Mouse (Mus musculus): ENCODE data around the gene Gprasp1. TPM values are rescaled to one million over a fixed set of nuclear protein-coding genes. Genes with fewer than 3 reads are reported as not detected.

The Gprasp1 gene
- polyA plus RNA-seq (2014; fragmentation: Illumina TruSeq; extraction: RNeasy Lipid Tissue Mini Kit (QIAGEN cat#74804); ENCODE audit: low replicate concordance) = 19.4 TPM

DNA sequence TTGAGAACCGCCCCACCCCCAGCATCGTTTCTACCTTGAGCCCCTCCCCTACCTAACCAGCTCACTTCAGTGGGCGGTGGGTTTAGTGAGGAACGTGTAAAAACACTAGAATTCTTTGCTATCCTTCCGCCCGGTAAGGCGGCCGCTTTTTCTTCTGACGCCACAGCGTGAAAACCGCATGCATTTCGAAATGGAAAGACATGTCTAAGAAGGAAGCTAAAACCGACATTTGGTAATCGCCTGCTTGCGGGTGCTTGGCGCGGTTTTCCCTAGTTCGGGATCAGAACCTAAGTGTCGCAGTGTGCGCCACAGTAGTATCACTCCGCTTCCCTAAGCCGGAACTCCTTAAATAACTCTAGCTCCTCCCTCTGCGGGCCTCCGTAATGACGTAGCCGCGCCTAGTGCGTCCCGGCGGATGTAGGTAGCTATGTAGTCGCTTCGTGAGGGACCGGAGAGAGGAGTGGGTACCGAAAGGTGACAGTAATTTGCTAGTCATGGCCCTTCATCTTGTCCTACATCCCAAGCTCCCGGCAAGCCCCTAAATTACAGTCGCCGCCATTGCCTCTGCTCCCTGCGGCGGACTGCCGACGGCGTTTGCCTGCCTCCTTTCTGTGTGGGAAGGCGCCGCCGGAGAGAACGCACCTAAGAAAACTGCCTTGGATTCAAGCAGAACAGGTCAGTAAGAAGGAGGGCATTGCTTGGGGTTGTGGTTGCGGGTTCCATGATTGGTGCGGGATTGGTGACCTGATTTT, at the start of gene Gprasp1, which contains the start of gene Armcx5:
Gene Gprasp1, plus strand, starts transcription at position 430 of the 752 bp plus-strand sequence.
Gene Armcx5, plus strand, starts transcription at position 430 of the 752 bp plus-strand sequence.

DNA sequence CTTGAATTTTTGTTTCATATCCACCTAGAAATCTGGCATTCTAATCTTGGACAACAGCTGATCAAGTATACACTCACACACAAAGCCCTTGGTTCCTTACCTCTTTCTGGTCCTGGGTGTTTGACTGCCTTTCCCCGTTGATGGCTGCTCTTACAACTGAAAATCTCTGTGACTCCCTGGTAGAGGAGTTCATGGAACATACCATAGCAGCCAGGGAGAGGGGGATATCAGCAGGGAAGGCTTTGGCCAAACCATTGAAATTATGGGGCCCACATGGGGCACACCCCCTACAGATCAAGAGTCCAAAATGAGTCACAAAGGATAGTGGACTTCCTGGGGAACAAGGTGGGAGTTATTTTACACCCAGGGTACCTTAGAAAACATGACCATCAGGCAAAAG, 48.9 kb upstream of the Gprasp1 start, which contains the start of gene Tcp11x2:
Gene Tcp11x2, minus strand, starts transcription at position 158 of the 400 bp plus-strand sequence.

DNA sequence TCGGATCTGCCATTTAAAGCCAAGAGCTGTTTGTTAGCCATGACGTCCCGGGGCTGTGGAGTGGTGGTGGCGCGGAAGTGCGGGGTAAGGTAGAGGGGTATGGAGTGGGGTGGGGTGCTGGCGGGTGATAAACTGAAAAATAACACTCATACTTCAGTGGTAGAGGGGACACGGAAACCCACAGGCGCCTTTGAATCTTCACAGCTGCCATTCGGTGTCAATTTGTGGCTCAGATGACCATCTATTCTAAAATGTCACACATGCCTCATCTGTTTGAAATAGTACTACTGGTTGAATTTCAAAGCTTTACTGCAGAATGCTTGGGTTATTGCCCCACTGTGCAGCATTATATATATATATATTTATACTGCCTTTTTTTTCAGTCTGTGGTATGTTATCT, 17.4 kb upstream of the Gprasp1 start, which contains the start of gene Tmsb15a:
Gene Tmsb15a, minus strand, starts transcription at position 101 of the 400 bp plus-strand sequence.

DNA sequence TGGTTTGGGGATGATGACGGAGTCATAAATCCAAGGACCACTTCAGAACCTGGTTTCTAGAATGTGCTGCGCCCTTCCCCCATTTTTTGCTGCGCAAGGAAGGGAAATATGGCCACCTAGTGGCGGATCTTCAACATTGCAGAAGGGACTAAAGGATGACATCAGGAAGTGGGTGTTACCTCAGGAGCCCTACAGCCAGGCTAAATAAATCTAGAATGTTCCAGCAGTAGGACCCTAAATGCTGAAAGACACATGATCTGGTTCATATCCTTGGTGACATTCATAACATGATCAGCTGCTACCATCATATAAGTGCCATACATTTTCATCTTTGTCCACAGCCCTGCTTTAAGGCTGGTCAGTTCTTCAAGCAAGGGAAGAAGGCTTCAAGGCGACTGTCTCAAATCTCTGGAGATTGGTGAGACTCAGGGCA, 54.7 kb downstream of the Gprasp1 start, which contains the start of gene Bhlhb9:
Gene Bhlhb9, plus strand, starts transcription at position 383 of the 433 bp plus-strand sequence.

DNA sequence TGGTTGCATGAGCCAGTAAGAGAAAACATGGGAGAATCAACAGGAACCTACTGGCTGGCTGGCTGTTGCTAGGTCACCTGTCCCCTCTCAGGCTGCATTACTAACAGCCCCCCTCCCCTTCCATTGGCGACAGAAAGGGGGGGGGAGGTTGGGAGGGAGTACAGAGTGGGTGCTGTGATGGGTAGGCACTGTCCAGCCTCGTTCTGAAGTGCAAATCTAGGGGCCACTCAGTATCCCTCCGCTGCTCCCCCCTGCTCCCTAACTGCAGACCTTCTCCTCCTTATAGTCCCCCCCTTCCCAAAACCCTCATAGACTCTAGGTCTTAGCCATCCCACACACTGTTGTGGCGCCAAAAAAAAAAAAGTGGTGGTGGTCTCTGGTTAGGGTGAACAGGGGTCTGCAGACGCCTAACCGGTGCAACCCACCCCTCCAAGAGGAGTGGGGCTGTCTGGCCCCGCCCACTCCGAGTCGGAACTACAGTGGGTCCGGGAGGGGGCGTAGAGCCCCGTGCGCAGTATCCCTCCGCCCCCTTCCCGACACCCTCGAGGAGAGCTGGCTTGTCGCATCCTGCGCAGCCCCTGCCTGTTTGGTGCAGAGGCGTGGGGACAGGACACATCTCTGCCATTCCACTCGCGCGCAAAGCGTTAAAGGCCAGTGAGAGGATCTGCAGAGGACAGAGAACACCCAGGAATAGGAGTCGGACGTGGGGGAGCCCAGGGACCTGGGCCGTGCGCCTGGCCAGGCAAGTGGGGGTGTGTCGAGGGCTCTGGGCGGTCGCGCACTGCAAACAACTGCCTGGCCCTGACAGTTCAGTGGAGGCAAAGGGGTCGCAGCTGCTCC, 96.2 kb downstream of the Gprasp1 start, which contains the start of gene Gprasp2:
Gene Gprasp2, plus strand, starts transcription at position 514 of the 840 bp plus-strand sequence.

Other genes starting within 250 kb of the Gprasp1 start
- not detected for gene AV320801, start 248.1 kb upstream of the Gprasp1 start, polyA plus RNA-seq (2014; fragmentation: Illumina TruSeq; extraction: RNeasy Lipid Tissue Mini Kit (QIAGEN cat#74804); ENCODE audit: low replicate concordance)
- 3.5 TPM for gene Nxf7, start 144.0 kb upstream of the Gprasp1 start, polyA plus RNA-seq (2014; fragmentation: Illumina TruSeq; extraction: RNeasy Lipid Tissue Mini Kit (QIAGEN cat#74804); ENCODE audit: low replicate concordance)
- not detected for gene Prame, start 115.0 kb upstream of the Gprasp1 start, polyA plus RNA-seq (2014; fragmentation: Illumina TruSeq; extraction: RNeasy Lipid Tissue Mini Kit (QIAGEN cat#74804); ENCODE audit: low replicate concordance)
- gene Tcp11x2, start 48.9 kb upstream of the Gprasp1 start, polyA plus RNA-seq (2014; fragmentation: Illumina TruSeq; extraction: RNeasy Lipid Tissue Mini Kit (QIAGEN cat#74804); ENCODE audit: low replicate concordance) = not detected
- not detected for gene Tmsb15a, start 17.5 kb upstream of the Gprasp1 start, polyA plus RNA-seq (2014; fragmentation: Illumina TruSeq; extraction: RNeasy Lipid Tissue Mini Kit (QIAGEN cat#74804); ENCODE audit: low replicate concordance)
- gene Armcx5, start within 50 bp of the Gprasp1 start, polyA plus RNA-seq (2014; fragmentation: Illumina TruSeq; extraction: RNeasy Lipid Tissue Mini Kit (QIAGEN cat#74804); ENCODE audit: low replicate concordance) = 9.5 TPM
- 7.4 TPM for gene Bhlhb9, start 54.9 kb downstream of the Gprasp1 start, polyA plus RNA-seq (2014; fragmentation: Illumina TruSeq; extraction: RNeasy Lipid Tissue Mini Kit (QIAGEN cat#74804); ENCODE audit: low replicate concordance)
- gene Gprasp2, start 96.3 kb downstream of the Gprasp1 start, polyA plus RNA-seq (2014; fragmentation: Illumina TruSeq; extraction: RNeasy Lipid Tissue Mini Kit (QIAGEN cat#74804); ENCODE audit: low replicate concordance) = 2.4 TPM